Mouse (Mus musculus): ENCODE measurements around the gene E330009J07Rik.

Gene E330009J07Rik

DNA sequence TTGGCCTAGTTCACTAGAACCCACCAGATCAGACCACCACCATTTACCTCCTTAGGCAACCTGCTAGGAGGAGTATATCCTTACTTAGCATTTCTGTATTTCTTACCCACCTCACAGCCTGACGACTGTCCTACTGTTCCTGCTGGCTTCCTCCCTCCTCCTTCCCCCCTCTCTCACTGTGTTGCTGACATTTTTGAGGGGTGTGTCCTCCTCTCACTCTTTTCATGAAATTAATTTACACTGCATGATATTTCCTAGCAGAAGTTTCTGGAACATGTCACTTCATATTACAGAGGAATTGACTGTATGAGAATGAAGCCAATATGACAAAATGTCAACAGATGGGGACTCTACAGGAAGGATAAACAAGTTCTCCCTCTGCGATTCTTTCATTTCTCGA lies 7.2 kb downstream of the E330009J07Rik start:
- no peak for DNase-seq

DNA sequence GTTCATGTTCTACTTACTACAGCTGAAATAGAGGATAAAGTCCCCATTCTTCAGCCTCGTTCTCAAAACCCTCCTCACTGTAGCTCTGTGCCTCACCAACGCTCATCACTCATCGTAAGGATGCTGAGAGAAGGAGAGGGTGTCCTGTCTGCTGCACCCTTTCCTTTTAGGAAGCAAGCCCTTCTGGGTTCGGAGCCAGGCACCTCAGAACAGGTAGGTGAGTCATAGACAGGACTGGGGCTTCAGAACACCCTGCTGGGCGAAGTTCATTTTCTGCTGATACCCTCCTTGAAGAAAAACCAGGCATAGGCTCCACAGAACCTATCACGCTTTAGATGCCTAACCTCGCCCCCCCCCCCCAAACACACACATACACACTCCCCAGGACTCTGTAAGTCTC lies 8.5 kb downstream of the E330009J07Rik start:
- DNase-seq, result no peak

DNA sequence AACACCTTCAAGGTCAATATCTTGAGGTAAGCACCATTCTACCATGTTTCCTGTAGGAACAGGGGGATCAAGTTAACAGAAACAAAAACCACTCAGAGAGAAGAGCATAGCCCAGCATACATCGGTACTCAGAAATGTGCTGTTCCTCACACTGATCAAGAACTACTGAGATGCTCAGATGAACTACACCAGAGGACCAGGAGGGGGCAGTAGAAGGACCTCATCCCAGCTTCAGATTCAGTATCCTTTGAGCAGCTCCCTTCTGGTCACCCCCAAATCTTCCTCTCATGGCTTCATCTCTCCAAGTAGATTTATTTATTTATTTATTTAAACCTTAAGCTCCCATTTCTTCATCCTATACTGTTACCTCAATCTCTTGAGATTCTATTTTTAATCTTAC lies 12.2 kb downstream of the E330009J07Rik start:
- peak; percentile 69 for DNase-seq

DNA sequence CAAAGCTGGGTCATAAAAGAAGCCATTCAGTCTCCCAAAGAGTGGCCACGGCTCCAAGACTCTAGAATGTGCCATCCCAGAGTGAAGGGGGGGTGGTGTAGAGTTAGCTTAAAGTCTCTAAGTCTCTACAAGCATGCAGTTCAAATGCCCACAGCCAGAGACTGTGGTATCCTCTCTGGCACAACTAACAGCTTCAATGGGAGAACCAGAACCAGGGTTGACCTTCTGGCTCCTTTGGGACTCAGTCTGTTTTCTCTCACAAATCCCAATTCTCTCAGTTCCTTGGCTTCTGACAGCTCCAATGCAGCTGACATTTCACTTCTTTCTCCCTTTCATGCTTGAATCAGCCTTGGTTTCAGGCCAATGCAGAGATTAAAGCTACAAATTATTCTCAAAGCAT lies 12.9 kb downstream of the E330009J07Rik start:
- no peak for DNase-seq

DNA sequence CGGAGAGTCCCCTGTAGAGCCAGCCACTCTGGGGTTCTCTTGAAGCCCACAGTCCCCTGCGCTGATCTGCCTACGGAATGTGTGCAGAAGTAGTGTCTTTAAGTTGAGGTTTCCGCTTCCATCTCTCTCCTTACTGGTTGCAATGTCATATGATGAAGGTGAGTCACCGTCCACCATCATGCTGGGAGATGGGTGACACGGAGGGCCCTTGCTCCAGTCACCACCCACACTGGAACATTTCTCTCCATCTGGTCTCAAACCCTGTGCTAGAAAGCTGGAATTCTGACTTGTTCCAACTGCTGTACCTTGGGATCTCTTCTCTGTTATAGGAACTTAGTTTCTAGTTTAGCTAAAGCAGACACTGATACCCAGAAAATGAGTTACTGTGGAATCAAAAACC lies 14.8 kb downstream of the E330009J07Rik start:
- no peak for DNase-seq

DNA sequence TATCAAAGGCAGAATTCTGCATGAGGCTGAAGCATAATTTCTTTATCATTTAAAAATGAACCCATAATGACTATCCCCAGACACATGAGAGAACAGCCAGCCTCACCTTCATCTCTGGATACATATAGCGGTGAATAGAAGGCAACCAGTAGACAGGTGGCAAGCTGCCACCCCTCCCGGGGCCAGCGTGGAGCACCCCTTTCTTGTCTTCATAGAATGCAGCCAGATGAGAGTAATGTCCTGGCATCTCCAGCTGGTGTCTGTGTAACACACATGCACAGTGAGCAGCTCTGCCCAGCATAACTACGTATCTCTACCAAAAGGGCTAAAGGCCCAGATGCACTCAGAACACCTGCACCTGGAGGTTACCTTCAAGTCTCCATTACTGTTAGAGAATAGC lies 17.5 kb downstream of the E330009J07Rik start:
- no peak for DNase-seq

DNA sequence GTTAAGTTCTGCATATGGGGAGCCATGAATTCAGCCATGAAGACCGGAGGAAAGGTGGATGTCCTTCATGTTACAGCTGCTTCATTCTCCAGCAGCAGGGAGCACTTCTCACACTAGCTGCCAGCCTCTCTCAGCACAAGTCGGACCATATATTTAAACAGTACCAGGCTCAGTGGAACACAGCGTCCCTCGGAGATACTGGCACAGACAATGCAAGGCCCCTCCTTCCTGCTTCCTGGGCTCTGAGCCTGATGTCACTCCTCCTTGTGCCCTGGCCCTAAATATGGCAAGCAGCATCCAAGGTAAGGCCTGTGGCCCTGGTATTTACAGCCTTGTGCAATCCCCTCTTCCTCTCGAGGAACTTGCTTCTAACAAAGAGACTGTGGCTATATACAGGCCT lies 20.1 kb downstream of the E330009J07Rik start:
- DNase-seq, result no peak

DNA sequence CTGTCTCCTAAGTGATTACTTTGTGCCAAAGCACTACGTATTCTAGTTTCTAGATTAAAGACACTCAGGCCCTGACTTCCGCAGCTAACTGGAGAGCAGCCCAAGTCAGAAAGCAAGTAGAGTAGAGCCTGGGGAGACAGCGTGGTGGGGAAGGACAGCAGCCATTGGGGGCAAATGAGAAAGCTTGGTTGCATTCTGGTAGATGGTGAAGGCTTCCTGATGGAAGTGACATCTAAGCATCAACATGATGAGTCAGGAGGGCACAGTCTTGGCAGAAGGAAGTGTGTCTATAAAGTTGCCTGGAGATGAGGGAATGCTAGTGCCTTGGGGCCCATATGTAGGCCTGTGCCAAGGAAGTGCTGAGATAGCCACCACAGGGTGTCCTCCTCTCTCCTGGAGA lies 22.4 kb downstream of the E330009J07Rik start:
- no peak for DNase-seq

DNA sequence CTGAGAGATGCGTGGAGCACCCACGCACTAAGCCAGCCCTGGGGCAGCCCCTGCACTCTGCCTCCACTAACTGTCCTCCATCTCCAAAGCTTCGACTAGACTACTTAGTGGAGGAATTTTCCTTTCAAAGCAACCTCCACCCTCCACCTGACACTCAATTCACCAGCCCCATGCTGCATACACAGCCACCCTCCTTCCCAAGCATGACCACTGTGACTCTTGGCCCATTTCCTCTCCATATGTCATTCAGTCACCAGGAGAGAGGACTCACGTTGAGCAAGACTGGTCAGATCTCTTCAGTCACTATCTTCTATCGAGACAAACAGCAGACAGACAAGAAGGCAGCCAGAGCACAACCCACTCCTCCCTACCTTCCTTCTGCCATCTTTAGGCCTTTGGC lies 22.9 kb downstream of the E330009J07Rik start:
- no peak for DNase-seq

DNA sequence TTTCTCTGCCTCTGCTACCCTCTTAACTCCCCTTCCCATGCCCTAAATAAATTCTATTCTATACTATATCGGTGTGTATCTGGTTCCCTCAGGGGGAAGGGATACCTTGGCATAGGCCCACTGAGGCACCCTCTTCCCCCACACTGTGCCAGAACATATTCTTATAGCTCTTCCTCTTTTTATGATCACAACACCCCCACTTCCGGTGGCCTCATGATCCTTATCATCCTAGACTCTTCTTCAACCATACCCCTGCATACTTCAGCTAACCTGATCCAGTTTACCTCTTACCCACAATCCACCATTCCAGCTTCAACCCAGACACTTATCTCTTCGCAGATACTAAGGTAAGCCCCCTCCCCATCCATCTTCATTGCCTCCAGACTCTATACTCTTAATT lies 24.9 kb downstream of the E330009J07Rik start:
- DNase-seq, result no peak

DNA sequence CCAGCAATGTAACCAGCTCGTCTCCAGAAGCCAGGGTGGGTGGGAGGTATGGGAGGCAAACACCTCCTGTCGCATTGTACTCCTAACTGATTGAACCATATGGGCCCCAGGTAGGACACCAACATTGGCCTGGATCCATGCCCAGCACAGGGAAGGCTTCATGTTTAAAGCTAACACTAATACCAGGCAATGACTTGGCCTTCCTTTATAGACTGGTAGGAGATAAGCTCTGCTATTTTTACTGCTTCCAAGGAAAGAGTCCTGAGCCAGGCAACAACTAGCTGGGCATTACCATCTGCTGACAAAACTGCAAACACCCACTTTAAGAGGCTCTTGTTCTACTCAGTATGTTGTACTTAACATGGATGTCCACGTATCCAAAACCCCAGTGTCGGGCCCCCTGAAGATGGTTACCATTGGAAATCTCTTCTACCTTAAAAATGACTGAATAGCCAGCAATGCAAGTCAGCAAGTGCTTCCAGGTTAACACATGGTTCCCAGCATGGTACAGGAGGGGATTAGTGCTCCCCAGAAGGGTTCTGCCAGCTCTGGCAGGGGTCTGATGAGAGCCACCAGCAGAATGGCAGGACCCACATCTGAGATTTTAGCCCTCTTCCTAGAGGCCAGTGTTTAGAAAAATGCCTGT lies 32.2 kb downstream of the E330009J07Rik start:
- DNase-seq, result no peak

DNA sequence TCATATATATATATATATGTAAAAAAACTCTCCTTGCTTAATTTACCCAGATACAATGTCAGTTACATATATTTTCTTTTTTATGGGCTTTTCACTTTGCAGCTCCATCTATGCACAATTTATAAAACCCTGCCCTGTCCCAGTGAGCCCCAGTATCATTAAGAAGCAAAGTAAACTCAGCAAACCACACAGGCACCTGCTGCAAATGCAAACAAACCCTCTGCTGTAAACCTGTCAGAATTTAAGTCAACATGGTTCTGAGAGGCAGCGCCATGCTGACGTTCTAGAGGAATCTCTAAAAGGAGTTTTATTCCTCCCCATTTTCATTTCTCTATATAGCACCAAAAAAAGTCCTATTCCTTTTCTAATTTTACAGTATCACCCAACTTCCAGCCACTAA lies 33.9 kb downstream of the E330009J07Rik start:
- no peak for DNase-seq

DNA sequence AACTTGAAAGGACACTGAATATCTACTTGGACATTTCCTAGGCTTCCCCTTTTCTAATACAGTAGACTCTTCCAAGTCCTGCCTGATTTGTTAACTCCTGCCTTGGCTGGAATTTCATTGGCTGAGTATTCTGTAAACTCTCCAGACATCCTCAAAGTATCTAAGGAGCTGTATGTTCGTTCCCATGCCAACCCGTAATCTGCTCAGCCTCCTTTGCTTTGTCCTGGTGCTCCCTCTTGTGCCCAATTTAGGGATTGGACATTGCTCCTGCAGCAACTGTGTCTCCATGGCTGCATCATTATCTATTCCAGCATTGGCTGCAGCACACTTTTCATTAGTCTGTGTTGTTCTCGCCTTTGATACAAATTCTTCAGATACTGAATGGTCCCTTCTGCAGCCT lies 42.7 kb downstream of the E330009J07Rik start:
- DNase-seq, result peak; percentile 86

DNA sequence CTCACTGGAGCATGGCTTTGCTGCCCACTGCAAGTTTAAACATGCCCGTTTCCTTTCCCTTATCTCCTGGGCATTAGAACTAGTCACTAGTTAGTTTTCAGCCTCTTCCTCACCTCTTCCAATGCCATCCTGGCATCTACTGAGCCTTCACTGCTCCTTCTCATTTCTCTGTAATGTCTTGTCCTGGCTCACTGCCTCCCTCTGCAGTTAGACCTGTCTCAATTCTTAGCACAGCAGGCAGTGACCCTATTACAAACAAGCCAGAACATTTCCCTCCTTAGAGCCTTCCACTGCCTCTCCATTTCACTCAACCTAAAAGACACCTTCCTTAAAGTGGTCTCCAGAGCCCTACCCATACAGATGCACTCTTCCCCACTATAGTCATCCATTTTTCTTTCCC lies 45.0 kb downstream of the E330009J07Rik start:
- DNase-seq, result no peak

DNA sequence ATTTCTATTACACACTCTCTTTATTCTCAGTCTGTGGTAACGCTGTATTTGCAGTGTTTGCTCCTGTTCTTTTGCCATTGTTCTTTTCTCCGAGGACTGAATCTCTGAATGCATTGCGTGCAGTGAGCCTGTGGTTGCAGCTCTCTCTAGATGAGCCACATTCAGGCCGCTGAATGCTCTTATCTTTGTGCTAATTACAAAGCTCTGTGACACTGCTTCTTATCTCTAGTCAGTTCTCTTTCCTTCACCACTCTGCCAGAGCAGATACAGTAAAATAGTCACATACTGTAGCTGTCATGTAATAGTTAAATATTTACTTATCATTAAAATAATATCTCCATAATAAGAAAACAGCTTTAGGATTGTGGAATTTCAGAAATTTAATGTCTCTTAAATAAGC lies 47.3 kb downstream of the E330009J07Rik start:
- no peak for DNase-seq

DNA sequence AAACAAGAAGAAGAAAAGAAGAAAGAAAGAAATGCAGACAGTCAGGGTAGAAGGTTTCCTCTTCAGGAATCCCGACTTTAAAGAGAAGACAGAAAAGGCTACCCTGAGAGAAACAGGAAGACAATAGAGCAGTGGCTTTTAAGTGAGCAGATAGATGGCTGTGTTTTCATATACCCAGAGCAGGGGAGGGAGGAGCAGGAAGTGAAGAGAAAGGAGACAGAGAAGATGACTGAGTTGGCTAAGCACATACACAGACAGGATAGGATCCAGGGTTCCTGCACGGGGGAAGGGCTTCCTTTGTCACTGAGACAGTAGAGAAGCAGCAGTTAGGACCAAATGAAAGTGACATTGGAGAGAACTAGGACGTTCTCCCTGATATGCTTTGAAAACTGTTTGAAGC lies 50.3 kb downstream of the E330009J07Rik start:
- DNase-seq, result no peak

DNA sequence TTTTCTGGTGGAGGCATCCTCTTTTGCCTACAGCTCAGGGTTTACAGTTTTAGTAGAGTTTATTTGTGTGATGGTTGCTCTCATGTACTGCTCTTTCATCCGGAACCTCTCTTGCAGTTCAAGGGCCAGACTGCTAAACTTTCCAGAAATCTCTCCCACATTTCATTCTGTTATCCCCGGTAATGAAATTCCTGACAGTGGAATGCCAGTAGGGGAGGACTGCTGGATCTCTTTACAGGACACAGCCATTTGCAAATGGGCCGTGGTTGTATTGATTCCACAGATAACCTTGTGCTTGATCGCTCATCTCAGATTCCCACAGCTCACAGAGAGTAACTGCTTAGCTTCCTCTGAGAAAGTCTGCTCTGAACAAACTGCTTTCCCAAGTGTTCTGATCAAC lies 54.0 kb downstream of the E330009J07Rik start:
- no peak for DNase-seq

DNA sequence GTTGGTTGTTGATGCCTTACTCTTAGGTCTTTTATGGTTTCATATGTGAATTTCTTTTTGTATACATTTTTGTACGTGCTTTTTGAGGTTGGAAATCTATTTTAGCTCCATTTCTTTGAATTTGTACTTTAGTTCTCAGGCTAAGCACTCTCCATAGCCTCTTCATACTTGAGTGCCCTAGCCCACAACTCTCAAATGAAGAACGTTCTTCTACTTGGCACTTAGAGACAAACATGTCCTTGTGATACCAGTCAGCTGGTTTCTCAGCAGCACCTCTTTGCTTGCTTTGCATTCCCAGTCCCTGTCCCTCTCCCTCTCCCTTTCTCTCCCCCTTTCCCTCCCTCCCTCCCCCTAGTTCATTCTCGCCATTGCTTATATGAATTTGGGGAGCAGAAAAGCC lies 55.8 kb downstream of the E330009J07Rik start:
- no peak for DNase-seq

DNA sequence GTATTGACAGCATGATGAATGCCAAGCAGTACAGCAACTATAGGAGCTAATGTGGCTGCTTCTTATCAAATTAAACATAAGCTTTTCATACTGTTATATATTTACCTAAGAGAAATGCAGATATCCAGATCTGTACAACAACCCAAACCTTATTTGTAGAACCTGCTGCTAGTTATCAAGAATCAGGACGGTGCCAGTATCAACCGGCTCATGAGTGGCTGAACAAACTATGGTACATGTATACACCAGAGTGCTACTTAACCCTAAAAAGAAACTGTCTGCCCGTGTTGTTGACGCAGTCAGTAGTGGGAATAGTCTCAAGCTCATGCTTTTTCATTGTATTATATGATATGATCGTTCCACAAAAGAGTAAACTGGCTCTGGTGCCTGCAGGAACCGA lies 64.9 kb downstream of the E330009J07Rik start:
- no peak for DNase-seq

DNA sequence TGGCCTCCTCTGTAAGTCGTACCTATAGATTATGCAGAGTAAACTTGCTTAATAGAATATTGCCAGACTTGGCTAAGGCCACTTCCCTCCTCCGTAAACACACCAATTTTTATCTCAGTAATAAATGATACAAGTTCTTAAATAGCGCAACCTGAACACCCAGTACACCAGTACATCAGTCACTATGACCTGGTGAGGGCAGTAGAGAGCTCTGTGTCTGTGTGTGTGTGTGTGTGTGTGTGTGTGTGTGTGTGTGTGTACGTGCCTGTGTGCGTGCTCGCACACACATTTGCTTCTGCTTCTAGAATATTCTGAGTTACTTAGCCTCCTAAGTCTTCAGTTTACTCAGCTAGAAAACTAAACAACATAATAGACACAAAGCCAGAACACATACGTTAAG lies 82.6 kb downstream of the E330009J07Rik start:
- peak; percentile 20 for DNase-seq

Data from retina, postnatal 1 day (tissue).